Mouse (Mus musculus) limb, embryonic 14.5 days (tissue): Measurements from ENCODE around the gene Calhm4. TPM values are rescaled to one million over a fixed set of nuclear protein-coding genes. Genes with fewer than 3 reads are reported as not detected.

Experiments
- ATAC-seq: fragments of 200-750 bp; cut with Nextera tagmentation; 2 replicates; pipeline ENCODE4 v1.8.0; 2017; ENCODE audit warnings: low read depth, moderate number of reproducible peaks, moderate TSS enrichment; ENCODE audit not compliant: low FRiP score
- DNase-seq: peaks from one replicate; pipeline ENCODE4 v3.0.0-alpha.2; 2015; ENCODE audit warnings: low spot score
- H3K27ac ChIP-seq: fragments of 300-500 bp; sonication (generic); replicated peaks from 2 replicates; pipeline ENCODE4 v1.5.1; 2014; ENCODE audit warnings: low read depth, mild to moderate bottlenecking, low read length, moderate library complexity, mixed read lengths
- H3K27me3 ChIP-seq: fragments of 300-500 bp; sonication (generic); 2 replicates; pipeline ENCODE4 v1.6.1; 2014; ENCODE audit warnings: low read length, mixed read lengths; ENCODE audit not compliant: control insufficient read depth, insufficient read depth
- H3K36me3 ChIP-seq: fragments of 300-500 bp; sonication (generic); 2 replicates; pipeline ENCODE4 v1.6.1; 2014; ENCODE audit warnings: mild to moderate bottlenecking, low read length, moderate library complexity, mixed read lengths; ENCODE audit not compliant: control insufficient read depth, insufficient read depth
- H3K4me1 ChIP-seq: fragments of 300-500 bp; sonication (generic); 2 replicates; pipeline ENCODE4 v1.6.1; 2014; ENCODE audit warnings: antibody characterized with exemption, low read length, mixed read lengths; ENCODE audit not compliant: control insufficient read depth, insufficient read depth
- H3K4me2 ChIP-seq: fragments of 300-500 bp; sonication (generic); replicated peaks from 2 replicates; pipeline ENCODE4 v1.6.1; 2014; ENCODE audit warnings: low read depth, mild to moderate bottlenecking, low read length, moderate library complexity; ENCODE audit not compliant: severe bottlenecking
- H3K4me3 ChIP-seq: fragments of 300-500 bp; sonication (generic); replicated peaks from 2 replicates; pipeline ENCODE4 v1.5.1; 2014; ENCODE audit warnings: low read length
- H3K9ac ChIP-seq: fragments of 300-500 bp; sonication (generic); 2 replicates; pipeline ENCODE4 v1.6.1; 2014; ENCODE audit warnings: mild to moderate bottlenecking, low read depth, low read length, moderate library complexity; ENCODE audit not compliant: severe bottlenecking
- H3K9me3 ChIP-seq: fragments of 300-500 bp; sonication (generic); 2 replicates; pipeline ENCODE4 v1.6.1; 2016; ENCODE audit warnings: low read length; ENCODE audit not compliant: control insufficient read depth
- POLR2A ChIP-seq: fragments of 200-500 bp; IDR thresholded peaks from 2 replicates; pipeline ENCODE4 v1.8.0; 2012; ENCODE audit warnings: inconsistent platforms, mild to moderate bottlenecking, moderate library complexity, borderline replicate concordance; ENCODE audit not compliant: insufficient read depth, insufficient read length; ENCODE audit errors: extremely low read depth
- WGBS: fragments of 180-500 bp; shearing (Covaris S2); extraction: QIAGEN DNeasy Blood & Tissue Kit; methylation state at CpG from one replicate; pipeline ENCODE4 v1.1.7; 2014; 5-methylcytosine and 5-hydroxymethylcytosine counted together
- polyA plus RNA-seq, 2 experiments: library from polyadenylated mRNA; depleted of rRNA in 1 of 2; stranded (reverse) in 1 of 2; unstranded in 1 of 2; fragments of >200 nt; fragmentation: Nextera tagmentation in 1 of 2; extraction: Ambion mirVana in 1 of 2; gene quantifications; 2 replicates each; pipeline versions ENCODE4 v1.2.1 to v1.2.3; 2012 to 2014

Calhm4 gene
- polyA plus RNA-seq (2012; rRNA removed) (not detected in 2 replicates), polyA plus RNA-seq (2014; fragmentation: Nextera tagmentation; extraction: Ambion mirVana) (not detected in 2 replicates)

- Histone ChIP-seq H3K27me3 (no peaks in the 10 kb centered on the region), H3K4me2 (no peak within 1 kb of the TSS), H3K27ac (no peak within 1 kb of the TSS), H3K4me3 (no peak within 1 kb of the TSS), H3K9me3 (no peaks in the 10 kb centered on the region), H3K9ac (no peak within 1 kb of the TSS), H3K36me3 (no peaks in the 10 kb centered on the region), H3K4me1 (no peaks in the 10 kb centered on the region)
- WGBS, result 82% methylated on average over 5 of the region's 5 CpGs
- ATAC-seq (no peak), DNase-seq (no peak)
- TF ChIP-seq POLR2A, result no peak
Measured at GRCm38 (mm10) chr10:34044210-34044609, at the start of gene Calhm4. Gene Calhm4, minus strand, starts transcription at chr10:34044310.

- no peak for DNase-seq
- no peak for TF ChIP-seq POLR2A
- ATAC-seq, result no peak
- Histone ChIP-seq H3K27me3 (no peaks in the 10 kb centered on the region), H3K27ac (no peak overlapping the region), H3K4me3 (no peak overlapping the region), H3K9me3 (no peaks in the 10 kb centered on the region), H3K4me1 (no peaks in the 10 kb centered on the region; the same call in 1 of the 2 replicates), H3K36me3 (no peaks in the 10 kb centered on the region), H3K9ac (no peak overlapping the region), H3K4me2 (no peak overlapping the region)
- 71% methylated on average over 5 of the region's 5 CpGs for whole genome bisulfite sequencing
Measured at GRCm38 (mm10) chr10:34091888-34092287, 47.8 kb upstream of the Calhm4 start.

DNA sequence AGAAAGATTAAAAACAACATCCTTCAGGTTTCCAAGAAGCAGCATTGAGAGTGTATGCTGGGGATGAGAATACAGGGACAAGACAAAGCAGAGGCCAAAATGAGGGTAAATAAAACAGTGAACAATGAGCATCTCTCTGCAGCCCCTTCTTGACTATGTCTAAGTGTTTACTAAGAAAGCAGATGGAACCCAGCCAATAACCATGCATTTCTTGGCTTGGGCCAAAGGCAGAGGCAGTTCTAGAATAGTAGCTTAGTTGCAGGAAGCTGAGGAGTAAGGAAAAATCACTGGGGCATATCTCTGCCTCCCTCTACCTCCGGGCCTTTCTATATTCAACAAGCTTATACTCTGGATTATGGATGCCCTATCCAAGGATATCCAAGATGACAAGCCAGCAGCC, 46.4 kb upstream of the Calhm4 start:
- 80% methylated on average over 1 of the region's 1 CpGs for WGBS
- Histone ChIP-seq H3K4me2 (no peak overlapping the region), H3K27me3 (no peaks in the 10 kb centered on the region), H3K27ac (no peak overlapping the region), H3K4me1 (no peaks in the 10 kb centered on the region), H3K9me3 (no peaks in the 10 kb centered on the region), H3K4me3 (no peak overlapping the region), H3K36me3 (no peaks in the 10 kb centered on the region), H3K9ac (no peak overlapping the region)
- TF ChIP-seq POLR2A, result no peak
- ATAC-seq (no peak), DNase-seq (no peak)

GRCm38 (mm10) chr10:34089517-34089916, 45.4 kb upstream of the Calhm4 start:
- Histone ChIP-seq H3K27ac (no peak overlapping the region), H3K4me1 (no peaks in the 10 kb centered on the region), H3K4me2 (no peak overlapping the region), H3K27me3 (no peaks in the 10 kb centered on the region), H3K4me3 (no peak overlapping the region), H3K9ac (no peak overlapping the region), H3K36me3 (no peaks in the 10 kb centered on the region), H3K9me3 (no peaks in the 10 kb centered on the region)
- no peak for TF ChIP-seq POLR2A
- ATAC-seq (no peak), DNase-seq (no peak)
- WGBS, result 45% methylated on average over 3 of the region's 3 CpGs

GRCm38 (mm10) chr10:34088515-34088914, 44.4 kb upstream of the Calhm4 start:
- no peaks in the 10 kb centered on the region for H3K27me3 ChIP-seq
- DNase-seq (no peak), ATAC-seq (no peak)
- H3K36me3 ChIP-seq, result no peaks in the 10 kb centered on the region
- no peak overlapping the region for H3K4me2 ChIP-seq
- no peak overlapping the region for H3K27ac ChIP-seq
- WGBS, result 93% methylated on average over 2 of the region's 2 CpGs
- no peak overlapping the region for H3K9ac ChIP-seq
- no peaks in the 10 kb centered on the region for H3K9me3 ChIP-seq
- H3K4me1 ChIP-seq, result no peaks in the 10 kb centered on the region
- TF ChIP-seq POLR2A, result no peak
- no peak overlapping the region for H3K4me3 ChIP-seq

GRCm38 (mm10) chr10:34086514-34086913, 42.4 kb upstream of the Calhm4 start:
- no peak overlapping the region for H3K9ac ChIP-seq
- H3K36me3 ChIP-seq, result no peaks in the 10 kb centered on the region
- no peaks in the 10 kb centered on the region for H3K27me3 ChIP-seq
- H3K9me3 ChIP-seq, result no peaks in the 10 kb centered on the region
- no peak overlapping the region for H3K4me2 ChIP-seq
- ATAC-seq (no peak), DNase-seq (no peak)
- TF ChIP-seq POLR2A, result no peak
- no peak overlapping the region for H3K27ac ChIP-seq
- no peak overlapping the region for H3K4me3 ChIP-seq
- WGBS, result 93% methylated on average over 1 of the region's 1 CpGs
- no peaks in the 10 kb centered on the region for H3K4me1 ChIP-seq
